9 mouse cellular contexts compared by ENCODE assay signal in the genomic region with DNA sequence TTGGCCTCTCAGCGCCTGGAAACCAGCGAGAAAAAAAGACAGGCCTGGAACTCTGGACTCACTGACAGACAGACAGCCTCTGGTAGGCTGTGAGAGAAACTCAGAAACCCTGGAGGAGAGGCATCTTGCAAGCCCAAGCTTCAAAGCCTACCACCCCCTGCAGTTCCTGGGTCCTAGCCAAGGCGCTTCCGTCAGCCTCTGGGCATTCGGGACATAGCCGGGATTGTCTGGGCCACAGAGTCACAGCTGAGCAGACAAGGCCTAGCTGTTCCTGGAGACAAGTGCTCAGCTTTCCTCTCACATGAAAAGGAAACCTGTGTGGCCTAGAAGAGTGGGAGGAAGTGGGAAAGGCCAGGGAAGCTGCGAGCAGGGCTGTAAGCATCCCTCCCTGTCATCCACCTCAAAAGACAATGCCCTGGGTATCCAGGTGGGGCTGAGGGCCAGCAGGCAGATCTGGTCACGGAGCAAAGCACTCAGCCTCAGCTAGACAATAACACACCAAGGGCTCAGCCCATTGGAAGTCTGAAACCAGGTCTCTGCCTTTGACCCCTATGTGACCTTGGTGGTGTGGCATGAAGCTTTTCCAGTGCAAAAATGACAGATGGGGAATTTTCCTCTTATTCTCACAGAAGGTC. TPM values are rescaled to one million over a fixed set of nuclear protein-coding genes. Genes with fewer than 3 reads are reported as not detected.
DNase-seq lines count a peak whose midpoint lies in the region; ATAC-seq and TF ChIP-seq lines count a peak whose summit lies in the region.
"Had no signal": no experiment of that assay in that cellular context is flagged by ENCODE, and none has a peak within 500 bp of the region (broad histone marks: within the 10 kb centered on the region; RNA-seq: fewer than 3 reads in every experiment).

No protein-coding gene starts in this region.

- no peak overlapping the region for H3K27ac ChIP-seq in liver, embryonic 12.5 days
- H3K27ac ChIP-seq in gastrocnemius, adult 2 months, result no peak overlapping the region
- H3K27ac ChIP-seq: limb, embryonic 12.5 days had no signal

- DNase-seq in right cerebral cortex, adult 18-20 months, result peak; percentile 40
- DNase-seq in right cerebral cortex, postnatal 25 days, result no peak
- peak; percentile 53 to 66 for DNase-seq in frontal cortex, postnatal 14 days (ENCODE audit: low spot score in 2 of 2)
- peak; percentile 31 to 35 for DNase-seq in left cerebral cortex, postnatal 36 days (ENCODE audit: low spot score in 2 of 2)
- peak; percentile 53 for DNase-seq in testis, postnatal 14 days (ENCODE audit: low spot score)
- no peak for DNase-seq in gastrocnemius, adult 2 months
- no peak for DNase-seq in adrenal gland, adult 18-20 months (ENCODE audit: low spot score in 2 of 2)

- ATAC-seq in liver, embryonic 12.5 days, result no peak

- H3K9me3 ChIP-seq in liver, embryonic 12.5 days (replicated peaks), result no peaks in the 10 kb centered on the region
- H3K9me3 ChIP-seq: limb, embryonic 12.5 days had no signal

- no peak overlapping the region for H3K9ac ChIP-seq in liver, embryonic 12.5 days
- H3K9ac ChIP-seq: limb, embryonic 12.5 days had no signal

- H3K4me2 ChIP-seq in liver, embryonic 12.5 days, result no peak overlapping the region
- H3K4me2 ChIP-seq: limb, embryonic 12.5 days had no signal

- no peaks in the 10 kb centered on the region for H3K36me3 ChIP-seq in liver, embryonic 12.5 days
- H3K36me3 ChIP-seq: limb, embryonic 12.5 days had no signal

- intact Hi-C loops in left cerebral cortex, postnatal 36 days (cut with DNase I), result no loop called here
- intact Hi-C loops in gastrocnemius, adult 2 months (cut with DNase I), result no loop called here

- no peaks in the 10 kb centered on the region for H3K4me1 ChIP-seq in liver, embryonic 12.5 days
- H3K4me1 ChIP-seq: limb, embryonic 12.5 days had no signal

- TF ChIP-seq CTCF in gastrocnemius, adult 2 months (IDR thresholded peaks at IDR 0.05), result no peak

- H3K4me3 ChIP-seq in liver, embryonic 12.5 days, result no peak overlapping the region
- no peak overlapping the region for H3K4me3 ChIP-seq in gastrocnemius, adult 2 months
- H3K4me3 ChIP-seq: limb, embryonic 12.5 days had no signal

- no peaks in the 10 kb centered on the region for H3K27me3 ChIP-seq in liver, embryonic 12.5 days (replicated peaks)
- H3K27me3 ChIP-seq: limb, embryonic 12.5 days had no signal

- 62% methylated on average over 8 of the region's 8 CpGs for WGBS in liver, embryonic 12.5 days (ENCODE audit: insufficient replicate concordance)

RNA-seq across cellular contexts. Expression of gene Vstm2b, which starts 13.2 kb away (rescaled TPM):
- 10 to 100 TPM; 51.0 to 63.0 TPM for total RNA-seq in left cerebral cortex, postnatal 36 days (2021)
- polyA plus RNA-seq in liver, embryonic 12.5 days (2016; fragmentation: Nextera tagmentation; extraction: Ambion mirVana), result 0.15 and 0.43 TPM in 2 replicates
- total RNA-seq in gastrocnemius, adult 2 months (2021), result under 1 TPM; 0.18 to 0.31 TPM
- total RNA-seq in adrenal gland, adult 18-20 months (2021), result 1 to 10 TPM in 1 of 2 experiments, under 1 TPM in 1; 0.73 to 1.7 TPM

Comparison
In these comparisons a context has a peak if more than half of its experiments do, and no peak if none do; other contexts are left out.
1. DNase-seq: peak in right cerebral cortex, adult 18-20 months (single experiment), frontal cortex, postnatal 14 days (2 of 2), left cerebral cortex, postnatal 36 days (2 of 2) and testis, postnatal 14 days (single experiment); none in right cerebral cortex, postnatal 25 days (single experiment), gastrocnemius, adult 2 months (single experiment) and adrenal gland, adult 18-20 months (0 of 2).
2. RNA of gene Vstm2b, which starts 13.2 kb away (total RNA-seq): 51.0 to 63.0 TPM in left cerebral cortex, postnatal 36 days; 0.73 to 1.7 TPM in adrenal gland, adult 18-20 months and 0.18 to 0.31 TPM in gastrocnemius, adult 2 months; every median in the first group is over 10 times any median in the second.